Comparison of ENCODE assay signal across 11 mouse cellular contexts in genomic region chr9:124442533-124442855, GRCm38 (mm10). TPM values are rescaled to one million over a fixed set of nuclear protein-coding genes. Genes with fewer than 3 reads are reported as not detected.
DNase-seq lines count a peak whose midpoint lies in the region; ATAC-seq lines count a peak whose summit lies in the region.
"Had no signal": no experiment of that assay in that cellular context is flagged by ENCODE, and none has a peak within 500 bp of the region (broad histone marks: within the 10 kb centered on the region; RNA-seq: fewer than 3 reads in every experiment).

No protein-coding gene starts in this region.

- no peak overlapping the region for H3K27ac ChIP-seq in embryonic facial prominence, embryonic 14.5 days (replicated peaks; ENCODE audit: low read depth, low read length)
- no peak overlapping the region for H3K27ac ChIP-seq in embryonic facial prominence, embryonic 10.5 days (replicated peaks)
- no peak overlapping the region for H3K27ac ChIP-seq in hindbrain, embryonic 10.5 days
- H3K27ac ChIP-seq: embryonic facial prominence, embryonic 13.5 days; limb, embryonic 15.5 days; stomach, embryonic 15.5 days had no signal

- no peak for ATAC-seq in embryonic facial prominence, embryonic 14.5 days (ENCODE audit: low read depth)

- peaks cover 36% of the 10 kb centered on the region for H3K36me3 ChIP-seq in embryonic facial prominence, embryonic 14.5 days (ENCODE audit: control insufficient read depth, insufficient read depth, low read length)
- peaks cover 40% of the 10 kb centered on the region for H3K36me3 ChIP-seq in embryonic facial prominence, embryonic 10.5 days (replicated peaks)
- peaks cover 19% of the 10 kb centered on the region for H3K36me3 ChIP-seq in splenic B cell, adult 2 months (ENCODE audit: control insufficient read depth, insufficient read depth, low read length, poor library complexity, severe bottlenecking)
- peaks cover 39% of the 10 kb centered on the region for H3K36me3 ChIP-seq in hindbrain, embryonic 10.5 days

- intact Hi-C loops in left cerebral cortex, postnatal 4 days (cut with DNase I) = no loop called here

- peak; percentile 0 for DNase-seq in embryonic facial prominence, embryonic 14.5 days (ENCODE audit: low spot score)
- no peak for DNase-seq in embryonic facial prominence, embryonic 10.5 days (ENCODE audit: low spot score)
- peak; percentile 3 to 16 for DNase-seq in spleen, adult 18-20 months
- DNase-seq in spleen, postnatal 14 days (ENCODE audit: low spot score in 2 of 2) = no peak
- DNase-seq in gastrocnemius, postnatal 25 days = peak; percentile 5
- peak; percentile 29 for DNase-seq in left cerebral cortex, postnatal 4 days
- peak; percentile 48 for DNase-seq in splenic B cell, adult 2 months (ENCODE audit: low read depth, low spot score)
- no peak for DNase-seq in hindbrain, embryonic 10.5 days (ENCODE audit: low spot score)

- H3K4me1 ChIP-seq in embryonic facial prominence, embryonic 14.5 days (ENCODE audit: control insufficient read depth, insufficient read depth, low read length) = no peaks in the 10 kb centered on the region
- H3K4me1 ChIP-seq in embryonic facial prominence, embryonic 10.5 days = no peaks in the 10 kb centered on the region
- H3K4me1 ChIP-seq in hindbrain, embryonic 10.5 days (replicated peaks) = no peaks in the 10 kb centered on the region
- H3K4me1 ChIP-seq: embryonic facial prominence, embryonic 13.5 days; limb, embryonic 15.5 days; stomach, embryonic 15.5 days had no signal

- no peaks in the 10 kb centered on the region for H3K27me3 ChIP-seq in embryonic facial prominence, embryonic 14.5 days (replicated peaks; ENCODE audit: control insufficient read depth, insufficient read depth, low read length)
- H3K27me3 ChIP-seq in embryonic facial prominence, embryonic 10.5 days (replicated peaks; ENCODE audit: low read depth, poor library complexity, severe bottlenecking) = no peaks in the 10 kb centered on the region
- no peaks in the 10 kb centered on the region for H3K27me3 ChIP-seq in splenic B cell, adult 2 months (ENCODE audit: control insufficient read depth, insufficient read depth, low read length, poor library complexity, severe bottlenecking)
- no peaks in the 10 kb centered on the region for H3K27me3 ChIP-seq in hindbrain, embryonic 10.5 days (ENCODE audit: insufficient read depth, poor library complexity, severe bottlenecking)
- H3K27me3 ChIP-seq: embryonic facial prominence, embryonic 13.5 days; limb, embryonic 15.5 days; stomach, embryonic 15.5 days had no signal

- H3K4me3 ChIP-seq in embryonic facial prominence, embryonic 14.5 days (ENCODE audit: low read depth, low read length) = no peak overlapping the region
- no peak overlapping the region for H3K4me3 ChIP-seq in embryonic facial prominence, embryonic 10.5 days
- no peak overlapping the region for H3K4me3 ChIP-seq in hindbrain, embryonic 10.5 days
- H3K4me3 ChIP-seq: embryonic facial prominence, embryonic 13.5 days; limb, embryonic 15.5 days; stomach, embryonic 15.5 days had no signal

- H3K9me3 ChIP-seq in embryonic facial prominence, embryonic 14.5 days (ENCODE audit: control insufficient read depth, low read length) = peaks cover 35% of the 10 kb centered on the region
- H3K9me3 ChIP-seq in embryonic facial prominence, embryonic 10.5 days = peaks cover 37% of the 10 kb centered on the region
- peaks cover 35% of the 10 kb centered on the region for H3K9me3 ChIP-seq in hindbrain, embryonic 10.5 days
- H3K9me3 ChIP-seq: stomach, embryonic 15.5 days had no signal

- H3K9ac ChIP-seq in embryonic facial prominence, embryonic 14.5 days (ENCODE audit: low read depth, low read length) = no peak overlapping the region
- H3K9ac ChIP-seq: embryonic facial prominence, embryonic 13.5 days; limb, embryonic 15.5 days; stomach, embryonic 15.5 days had no signal

- no peak overlapping the region for H3K4me2 ChIP-seq in embryonic facial prominence, embryonic 14.5 days (ENCODE audit: low read depth, low read length)
- H3K4me2 ChIP-seq: embryonic facial prominence, embryonic 13.5 days; limb, embryonic 15.5 days; stomach, embryonic 15.5 days had no signal

- 97% methylated on average over 15 of the region's 15 CpGs for WGBS in embryonic facial prominence, embryonic 14.5 days
- 98% methylated on average over 15 of the region's 15 CpGs for WGBS in embryonic facial prominence, embryonic 10.5 days
- WGBS in hindbrain, embryonic 10.5 days = 99% methylated on average over 15 of the region's 15 CpGs

RNA-seq across cellular contexts. Expression of gene Ppp2r3d, which starts 34.2 kb away (rescaled TPM):
- polyA plus RNA-seq in embryonic facial prominence, embryonic 14.5 days (2014; fragmentation: Nextera tagmentation; extraction: Ambion mirVana) = 110 and 141 TPM in 2 replicates
- polyA plus RNA-seq in embryonic facial prominence, embryonic 10.5 days (2016; fragmentation: Nextera tagmentation; extraction: Ambion mirVana) = 118 and 122 TPM in 2 replicates
- 10 to 100 TPM; 32.5 to 37.0 TPM for total RNA-seq in gastrocnemius, postnatal 25 days (2021)
- total RNA-seq in left cerebral cortex, postnatal 4 days (2021) = 100 to 1,000 TPM; 123 to 127 TPM
- 142 and 209 TPM in 2 replicates for polyA plus RNA-seq in hindbrain, embryonic 10.5 days (2016; fragmentation: Nextera tagmentation; extraction: Ambion mirVana)

RNA-seq across cellular contexts. Expression of gene Gm21836, which starts 51.1 kb away (rescaled TPM):
- polyA plus RNA-seq in embryonic facial prominence, embryonic 14.5 days (2014; fragmentation: Nextera tagmentation; extraction: Ambion mirVana) = not detected in 2 replicates
- polyA plus RNA-seq in embryonic facial prominence, embryonic 10.5 days (2016; fragmentation: Nextera tagmentation; extraction: Ambion mirVana) = not detected in 2 replicates
- total RNA-seq in gastrocnemius, postnatal 25 days (2021) = not detected
- total RNA-seq in left cerebral cortex, postnatal 4 days (2021) = not detected
- polyA plus RNA-seq in hindbrain, embryonic 10.5 days (2016; fragmentation: Nextera tagmentation; extraction: Ambion mirVana) = not detected in 2 replicates
- polyA plus RNA-seq: embryonic facial prominence, embryonic 13.5 days; limb, embryonic 15.5 days; stomach, embryonic 15.5 days had no signal

Comparison
In these comparisons a context has a peak if more than half of its experiments do, and no peak if none do; other contexts are left out.
1. DNase-seq: peak in embryonic facial prominence, embryonic 14.5 days (single experiment), spleen, adult 18-20 months (2 of 2), gastrocnemius, postnatal 25 days (single experiment), left cerebral cortex, postnatal 4 days (single experiment) and splenic B cell, adult 2 months (single experiment); none in embryonic facial prominence, embryonic 10.5 days (single experiment), spleen, postnatal 14 days (0 of 2) and hindbrain, embryonic 10.5 days (single experiment).